Mouse (Mus musculus): Measurements from ENCODE around the gene 1700029I15Rik. TPM values are rescaled to one million over a fixed set of nuclear protein-coding genes. Genes with fewer than 3 reads are reported as not detected.

The 1700029I15Rik gene
- polyA plus RNA-seq, 1 experiment from 2014 or later = 2.5 TPM

Small RNAs within 50 kb of the gene (microRNA-seq; reads per million reads assigned to microRNA genes)
- not detected for gene Mir7000

Other genes starting within 250 kb of the 1700029I15Rik start
- gene Pex16, start 7.9 kb upstream of the 1700029I15Rik start, polyA plus RNA-seq (2015; fragmentation: Nextera tagmentation; extraction: Ambion mirVana) = 22.0 and 24.5 TPM in 2 replicates
- gene Large2, start 7.7 kb upstream of the 1700029I15Rik start, polyA plus RNA-seq (2015; fragmentation: Nextera tagmentation; extraction: Ambion mirVana) = 20.4 and 20.9 TPM in 2 replicates
- 8.9 and 11.0 TPM in 2 replicates for gene Mapk8ip1, start 18.7 kb downstream of the 1700029I15Rik start, polyA plus RNA-seq (2015; fragmentation: Nextera tagmentation; extraction: Ambion mirVana)
- gene Cry2, start 51.5 kb downstream of the 1700029I15Rik start, polyA plus RNA-seq (2015; fragmentation: Nextera tagmentation; extraction: Ambion mirVana) = 28.8 and 29.8 TPM in 2 replicates
- 18.7 and 19.6 TPM in 2 replicates for gene Slc35c1, start 78.0 kb downstream of the 1700029I15Rik start, polyA plus RNA-seq (2015; fragmentation: Nextera tagmentation; extraction: Ambion mirVana)
- gene Chst1, start 217.2 kb downstream of the 1700029I15Rik start, polyA plus RNA-seq (2015; fragmentation: Nextera tagmentation; extraction: Ambion mirVana) = 1.5 and 1.7 TPM in 2 replicates